7 mouse cellular contexts compared by ENCODE assay signal in genomic region chr4:115828572-115828902, GRCm38 (mm10). TPM values are rescaled to one million over a fixed set of nuclear protein-coding genes. Genes with fewer than 3 reads are reported as not detected.
DNase-seq lines count a peak whose midpoint lies in the region; ATAC-seq and TF ChIP-seq lines count a peak whose summit lies in the region.

No protein-coding gene starts in this region.

- no peak for TF ChIP-seq POLR2A in small intestine, adult 2 months (IDR thresholded peaks at IDR 0.05; ENCODE audit: low read depth, low read length)

- H3K9me3 ChIP-seq in lung, embryonic 14.5 days (ENCODE audit: low read depth, low read length), result no peaks in the 10 kb centered on the region
- H3K9me3 ChIP-seq in forebrain, embryonic 11.5 days (ENCODE audit: control insufficient read depth, low read length), result no peaks in the 10 kb centered on the region
- H3K9me3 ChIP-seq in limb, embryonic 13.5 days, result no peaks in the 10 kb centered on the region

- peak overlapping the region; percentile 86 for H3K4me3 ChIP-seq in lung, embryonic 14.5 days (ENCODE audit: low read depth, low read length)
- peak overlapping the region; percentile 73 for H3K4me3 ChIP-seq in forebrain, embryonic 11.5 days (ENCODE audit: low read depth, low read length)
- peak overlapping the region; percentile 85 for H3K4me3 ChIP-seq in limb, embryonic 13.5 days
- H3K4me3 ChIP-seq in small intestine, adult 2 months (ENCODE audit: low read depth, low read length), result peak overlapping the region; percentile 92

- peaks cover 10% of the 10 kb centered on the region; the same call in 1 of the 2 replicates for H3K4me1 ChIP-seq in lung, embryonic 14.5 days (ENCODE audit: insufficient read depth)
- peaks cover 5% of the 10 kb centered on the region; the same call in 1 of the 2 replicates for H3K4me1 ChIP-seq in forebrain, embryonic 11.5 days (replicated peaks; ENCODE audit: control insufficient read depth, insufficient read depth, low read length)
- H3K4me1 ChIP-seq in limb, embryonic 13.5 days, result peaks cover 18% of the 10 kb centered on the region
- peaks cover 45% of the 10 kb centered on the region for H3K4me1 ChIP-seq in small intestine, adult 2 months (ENCODE audit: control insufficient read depth, insufficient read depth, insufficient read length, low read length)

- peak overlapping the region; percentile 82 for H3K4me2 ChIP-seq in lung, embryonic 14.5 days
- peak overlapping the region; percentile 76 for H3K4me2 ChIP-seq in forebrain, embryonic 11.5 days (ENCODE audit: low read depth, low read length, severe bottlenecking)
- H3K4me2 ChIP-seq in limb, embryonic 13.5 days (replicated peaks), result peak overlapping the region; percentile 77

- TF ChIP-seq CTCF in lung, embryonic 14.5 days (IDR thresholded peaks at IDR 0.05; ENCODE audit: low read depth), result no peak
- no peak for TF ChIP-seq CTCF in small intestine, adult 2 months (IDR thresholded peaks at IDR 0.05; ENCODE audit: extremely low read depth, insufficient read length, insufficient replicate concordance, low read depth, low read length)

- no peak; the same call in 1 of the 2 replicates for ATAC-seq in lung, embryonic 14.5 days (ENCODE audit: insufficient read depth)
- no peak; the same call in 1 of the 2 replicates for ATAC-seq in forebrain, embryonic 11.5 days (replicated peaks; ENCODE audit: low FRiP score)
- ATAC-seq in limb, embryonic 13.5 days (ENCODE audit: low FRiP score, low read depth), result peak; percentile 0; the same call in 1 of the 2 replicates

- peak overlapping the region; percentile 71 for H3K9ac ChIP-seq in lung, embryonic 14.5 days
- H3K9ac ChIP-seq in forebrain, embryonic 11.5 days (ENCODE audit: low read length), result peak overlapping the region; percentile 69
- peak overlapping the region; percentile 81; the same call in 1 of the 2 replicates for H3K9ac ChIP-seq in limb, embryonic 13.5 days

- DNase-seq in lung, embryonic 14.5 days, result no peak
- no peak for DNase-seq in lung, postnatal 4 days
- DNase-seq in forebrain, embryonic 11.5 days (ENCODE audit: low spot score), result no peak
- no peak for DNase-seq in right cerebral cortex, postnatal 25 days
- DNase-seq in spleen, postnatal 14 days (ENCODE audit: low spot score in 2 of 2), result no peak

- no peaks in the 10 kb centered on the region for H3K27me3 ChIP-seq in lung, embryonic 14.5 days (ENCODE audit: insufficient read depth, low read length)
- H3K27me3 ChIP-seq in forebrain, embryonic 11.5 days (ENCODE audit: control insufficient read depth, insufficient read depth, low read length), result no peaks in the 10 kb centered on the region
- 0 out of 2 replicates have a peak, but pooled peaks cover 7% of the 10 kb centered on the region for H3K27me3 ChIP-seq in limb, embryonic 13.5 days
- H3K27me3 ChIP-seq in small intestine, adult 2 months (ENCODE audit: control insufficient read depth, insufficient read depth, low read length), result no peaks in the 10 kb centered on the region

- H3K36me3 ChIP-seq in lung, embryonic 14.5 days (ENCODE audit: insufficient read depth), result peaks cover 20% of the 10 kb centered on the region; the same call in 1 of the 2 replicates
- H3K36me3 ChIP-seq in forebrain, embryonic 11.5 days (ENCODE audit: control insufficient read depth, insufficient read depth, low read length), result no peaks in the 10 kb centered on the region
- peaks cover 30% of the 10 kb centered on the region for H3K36me3 ChIP-seq in limb, embryonic 13.5 days
- peaks cover 16% of the 10 kb centered on the region for H3K36me3 ChIP-seq in small intestine, adult 2 months (ENCODE audit: control insufficient read depth, insufficient read depth, low read length)

- H3K27ac ChIP-seq in lung, embryonic 14.5 days (ENCODE audit: low read depth), result no peak overlapping the region
- no peak overlapping the region for H3K27ac ChIP-seq in forebrain, embryonic 11.5 days (ENCODE audit: low read depth, low read length)
- no peak overlapping the region for H3K27ac ChIP-seq in limb, embryonic 13.5 days
- H3K27ac ChIP-seq in small intestine, adult 2 months (ENCODE audit: insufficient read depth, low read depth, low read length), result peak overlapping the region; percentile 78

- WGBS in lung, embryonic 14.5 days, result 4% methylated on average over 8 of the region's 8 CpGs
- WGBS in forebrain, embryonic 11.5 days, result 6% methylated on average over 8 of the region's 8 CpGs
- WGBS in limb, embryonic 13.5 days, result 9% methylated on average over 8 of the region's 8 CpGs
- WGBS in small intestine, adult 2 months, result 11% methylated on average over 8 of the region's 8 CpGs

RNA-seq across cellular contexts. Expression of gene Mob3c, which starts 0.6 kb away (rescaled TPM):
- polyA plus RNA-seq in lung, embryonic 14.5 days (2014; fragmentation: Nextera tagmentation; extraction: Ambion mirVana), result 9.6 and 11.5 TPM in 2 replicates
- 3.1 and 5.0 TPM in 2 replicates for polyA plus RNA-seq in forebrain, embryonic 11.5 days (2014; fragmentation: Nextera tagmentation; extraction: Ambion mirVana)
- 12.6 and 14.4 TPM in 2 replicates for polyA plus RNA-seq in limb, embryonic 13.5 days (2015; fragmentation: Nextera tagmentation; extraction: Ambion mirVana)
- 34.6 and 101 TPM in 2 replicates for polyA plus RNA-seq in small intestine, adult 2 months (2012; rRNA removed)

RNA-seq across cellular contexts. Expression of gene Mknk1, which starts 10.5 kb away (rescaled TPM):
- 19.4 and 19.8 TPM in 2 replicates for polyA plus RNA-seq in lung, embryonic 14.5 days (2014; fragmentation: Nextera tagmentation; extraction: Ambion mirVana)
- polyA plus RNA-seq in forebrain, embryonic 11.5 days (2014; fragmentation: Nextera tagmentation; extraction: Ambion mirVana), result 21.9 and 25.8 TPM in 2 replicates
- 29.6 and 32.9 TPM in 2 replicates for polyA plus RNA-seq in limb, embryonic 13.5 days (2015; fragmentation: Nextera tagmentation; extraction: Ambion mirVana)
- polyA plus RNA-seq in small intestine, adult 2 months (2012; rRNA removed), result 25.3 and 26.8 TPM in 2 replicates

RNA-seq across cellular contexts. Expression of gene Atpaf1, which starts 43.9 kb away (rescaled TPM):
- polyA plus RNA-seq in lung, embryonic 14.5 days (2014; fragmentation: Nextera tagmentation; extraction: Ambion mirVana), result 55.6 and 61.4 TPM in 2 replicates
- polyA plus RNA-seq in forebrain, embryonic 11.5 days (2014; fragmentation: Nextera tagmentation; extraction: Ambion mirVana), result 48.2 and 49.2 TPM in 2 replicates
- 60.5 and 60.8 TPM in 2 replicates for polyA plus RNA-seq in limb, embryonic 13.5 days (2015; fragmentation: Nextera tagmentation; extraction: Ambion mirVana)
- polyA plus RNA-seq in small intestine, adult 2 months (2012; rRNA removed), result 42.0 and 60.6 TPM in 2 replicates

RNA-seq across cellular contexts. Expression of gene Tex38, which starts 47.7 kb away (rescaled TPM):
- not detected in 2 replicates for polyA plus RNA-seq in lung, embryonic 14.5 days (2014; fragmentation: Nextera tagmentation; extraction: Ambion mirVana)
- polyA plus RNA-seq in forebrain, embryonic 11.5 days (2014; fragmentation: Nextera tagmentation; extraction: Ambion mirVana), result 0.81 TPM in 1 of 2 replicates, not detected in the other
- 0.31 and 0.50 TPM in 2 replicates for polyA plus RNA-seq in limb, embryonic 13.5 days (2015; fragmentation: Nextera tagmentation; extraction: Ambion mirVana)
- not detected in 2 replicates for polyA plus RNA-seq in small intestine, adult 2 months (2012; rRNA removed)

RNA-seq across cellular contexts. Expression of gene Kncn, which starts 55.7 kb away (rescaled TPM):
- polyA plus RNA-seq in lung, embryonic 14.5 days (2014; fragmentation: Nextera tagmentation; extraction: Ambion mirVana), result not detected in 2 replicates
- not detected in 2 replicates for polyA plus RNA-seq in forebrain, embryonic 11.5 days (2014; fragmentation: Nextera tagmentation; extraction: Ambion mirVana)
- polyA plus RNA-seq in limb, embryonic 13.5 days (2015; fragmentation: Nextera tagmentation; extraction: Ambion mirVana), result not detected in 2 replicates
- polyA plus RNA-seq in small intestine, adult 2 months (2012; rRNA removed), result not detected in 2 replicates
